Mouse (Mus musculus) left cerebral cortex, adult 18-20 months (tissue): ENCODE measurements around the gene Ager. TPM values are rescaled to one million over a fixed set of nuclear protein-coding genes. Genes with fewer than 3 reads are reported as not detected.

Experiments
- total RNA-seq, 2 experiments: library from RNA; stranded (reverse); gene quantifications; 2 replicates each; pipeline ENCODE4 v1.2.3; 2021

Ager gene
- total RNA-seq, 2 experiments from 2014 or later, result 0.45 to 0.58 TPM

Other genes with a start within 250 kb of the Ager start
- under 1 TPM; 0.63 to 0.68 TPM for gene Btnl2, start 243.0 kb upstream of the Ager start, total RNA-seq
- not detected for gene Btnl1, start 220.7 kb upstream of the Ager start, total RNA-seq
- gene BC051142, start 199.0 kb upstream of the Ager start, total RNA-seq, result 1 to 10 TPM; 2.1 to 4.4 TPM
- not detected for gene Btnl4, start 120.5 kb upstream of the Ager start, total RNA-seq
- gene Btnl6, start 80.5 kb upstream of the Ager start, total RNA-seq, result not detected
- 1 to 10 TPM; 6.1 to 9.0 TPM for gene Notch4, start 33.6 kb upstream of the Ager start, total RNA-seq
- 1 to 10 TPM; 2.5 to 3.0 TPM for gene Gpsm3, start 8.1 kb upstream of the Ager start, total RNA-seq
- 10 to 100 TPM; 58.4 to 64.5 TPM for gene Pbx2, start 6.6 kb upstream of the Ager start, total RNA-seq
- 10 to 100 TPM; 74.2 to 75.9 TPM for gene Rnf5, start 5.8 kb downstream of the Ager start, total RNA-seq
- gene Agpat1, start 6.4 kb downstream of the Ager start, total RNA-seq, result 100 to 1,000 TPM; 165 to 169 TPM
- gene Egfl8, start 18.1 kb downstream of the Ager start, total RNA-seq, result 1 to 10 TPM; 3.2 to 3.4 TPM
- 10 to 100 TPM; 43.6 to 47.2 TPM for gene Ppt2, start 30.6 kb downstream of the Ager start, total RNA-seq
- 100 to 1,000 TPM; 131 to 147 TPM for gene Prrt1, start 31.7 kb downstream of the Ager start, total RNA-seq
- 10 to 100 TPM; 11.4 to 14.3 TPM for gene Fkbpl, start 46.9 kb downstream of the Ager start, total RNA-seq
- 10 to 100 TPM; 60.1 to 63.2 TPM for gene Atf6b, start 49.3 kb downstream of the Ager start, total RNA-seq
- 1 to 10 TPM; 1.6 to 1.9 TPM for gene Tnxb, start 72.7 kb downstream of the Ager start, total RNA-seq
- 10 to 100 TPM; 29.6 to 32.7 TPM for gene C4b, start 146.0 kb downstream of the Ager start, total RNA-seq
- not detected for gene Cyp21a1, start 206.7 kb downstream of the Ager start, total RNA-seq
- 10 to 100 TPM; 49.7 to 53.0 TPM for gene Stk19, start 239.1 kb downstream of the Ager start, total RNA-seq
- gene Dxo, start 239.2 kb downstream of the Ager start, total RNA-seq, result 10 to 100 TPM; 32.1 to 37.8 TPM